Mouse (Mus musculus) lung, adult 2 months (tissue): ENCODE data around the gene Parg.

Source experiments
- CTCF ChIP-seq: fragments of 200-500 bp; IDR thresholded peaks from 2 replicates; pipeline ENCODE4 v1.5.1; 2011; ENCODE audit warnings: mild to moderate bottlenecking, low read length, control low read depth; ENCODE audit not compliant: insufficient read depth
- POLR2A ChIP-seq: fragments of 200-500 bp; IDR thresholded peaks from 2 replicates; pipeline ENCODE4 v1.6.1; 2011; ENCODE audit warnings: low read depth, mild to moderate bottlenecking, control low read depth, low read length, borderline replicate concordance; ENCODE audit errors: extremely low read depth

GRCm38 (mm10) chr14:32249616-32250015, 47.9 kb downstream of the Parg start:
- TF ChIP-seq POLR2A (no peak), CTCF (no peak)
